Mouse (Mus musculus) kidney, adult 2 months (tissue): ENCODE measurements around the gene Iqsec1.

Experiments
- CTCF ChIP-seq: fragments of 200-500 bp; conservative IDR thresholded peaks from 2 replicates; pipeline ENCODE4 v1.5.1; 2011; ENCODE audit warnings: low read depth, mild to moderate bottlenecking, control low read depth, low read length, moderate library complexity, mixed read lengths; ENCODE audit not compliant: insufficient read depth, insufficient read length
- POLR2A ChIP-seq: fragments of 200-500 bp; IDR thresholded peaks from one replicate; pipeline ENCODE4 v1.6.1; 2011; ENCODE audit warnings: low read depth, low read length, control low read depth

DNA sequence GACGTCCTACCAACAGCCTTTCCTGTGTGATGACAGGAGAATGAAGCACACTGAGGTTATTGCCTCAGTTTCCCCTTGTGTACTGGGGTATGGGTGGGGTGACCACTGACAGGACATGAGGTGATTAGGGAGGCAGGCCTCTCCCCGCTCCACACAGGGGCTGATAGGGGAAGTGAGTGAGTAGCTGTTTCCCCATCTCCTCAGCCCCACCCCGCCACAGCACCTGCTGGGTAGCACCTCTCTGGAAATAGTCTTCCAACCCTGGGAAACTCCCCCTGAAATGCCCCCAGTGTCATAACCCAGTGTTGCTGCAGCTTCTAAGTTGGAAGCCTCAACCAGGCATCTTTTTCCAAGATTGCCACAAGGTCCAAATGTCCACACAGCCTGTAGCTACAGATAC is 236.9 kb downstream of the Iqsec1 start:
- TF ChIP-seq POLR2A: no peak
- TF ChIP-seq CTCF: no peak
